Mouse (Mus musculus): Measurements from ENCODE around the gene Plekhh1. TPM values are rescaled to one million over a fixed set of nuclear protein-coding genes. Genes with fewer than 3 reads are reported as not detected.

The Plekhh1 gene
- polyA plus RNA-seq (2015; fragmentation: Nextera tagmentation; extraction: Ambion mirVana) = 3.6 and 4.4 TPM in 2 replicates

DNA sequence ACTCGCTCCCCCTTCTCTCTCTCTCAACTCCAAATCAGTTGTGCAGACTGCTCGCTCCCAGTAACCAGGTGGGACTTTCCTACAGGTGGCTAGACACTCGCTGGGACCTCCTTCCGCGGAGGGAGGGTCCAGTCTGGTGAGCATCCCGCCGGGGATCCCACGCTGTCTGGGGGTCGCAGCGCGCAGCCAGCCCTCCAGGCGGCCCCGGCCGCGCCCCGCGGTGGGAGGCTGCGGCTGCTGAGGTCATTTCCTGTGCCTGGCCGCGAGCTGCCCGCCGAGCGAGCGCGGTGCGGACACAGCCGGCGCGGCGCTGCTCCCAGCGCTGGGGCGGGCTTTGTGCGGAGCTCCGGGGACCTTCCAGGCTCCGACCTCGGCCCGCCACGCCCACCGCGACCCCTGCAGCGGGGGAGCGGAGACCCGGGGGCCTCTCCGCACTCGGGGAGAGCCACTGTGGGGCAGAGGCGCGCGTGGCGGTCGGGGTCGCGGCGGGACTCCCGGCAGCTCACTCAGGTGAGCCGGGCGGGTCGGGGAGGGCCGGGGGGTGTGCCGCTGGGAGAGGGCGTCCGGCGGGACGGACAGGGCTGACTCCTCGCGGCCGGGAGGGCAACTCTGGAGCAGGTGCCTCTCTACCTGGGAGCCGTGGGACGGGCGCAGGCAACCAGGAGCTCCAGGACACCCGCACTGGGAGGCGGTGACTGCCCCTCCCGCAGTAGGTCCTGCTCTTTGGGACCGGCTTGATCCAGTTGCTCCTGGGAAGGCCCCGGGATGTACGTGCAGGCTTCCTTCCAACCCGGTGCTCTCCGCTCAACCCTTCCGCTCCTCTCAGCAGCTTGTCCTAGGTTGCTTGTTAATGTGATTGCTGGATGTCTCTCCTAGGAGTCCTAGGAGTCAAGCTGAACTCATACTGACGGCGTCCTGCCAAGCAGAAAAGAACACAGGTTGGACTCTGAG lies at the start of gene Plekhh1:
Gene Plekhh1, plus strand, starts transcription at position 253 of the 951 bp plus-strand sequence.
- Histone ChIP-seq H3K27ac (replicated peaks) (peak within 1 kb of the TSS; percentile 65; the same call in 1 of the 2 replicates), H3K36me3 (no peaks in the 10 kb centered on the region), H3K9ac (peak within 1 kb of the TSS; percentile 87), H3K4me3 (peak within 1 kb of the TSS; percentile 82), H3K4me1 (replicated peaks) (peaks cover 14% of the 10 kb centered on the region), H3K9me3 (no peaks in the 10 kb centered on the region), H3K27me3 (no peaks in the 10 kb centered on the region), H3K4me2 (peak within 1 kb of the TSS; percentile 96)
- under 1% methylated on average over 68 of the region's 80 CpGs for WGBS
- peak; percentile 91 for ATAC-seq (ENCODE audit: low read depth)

DNA sequence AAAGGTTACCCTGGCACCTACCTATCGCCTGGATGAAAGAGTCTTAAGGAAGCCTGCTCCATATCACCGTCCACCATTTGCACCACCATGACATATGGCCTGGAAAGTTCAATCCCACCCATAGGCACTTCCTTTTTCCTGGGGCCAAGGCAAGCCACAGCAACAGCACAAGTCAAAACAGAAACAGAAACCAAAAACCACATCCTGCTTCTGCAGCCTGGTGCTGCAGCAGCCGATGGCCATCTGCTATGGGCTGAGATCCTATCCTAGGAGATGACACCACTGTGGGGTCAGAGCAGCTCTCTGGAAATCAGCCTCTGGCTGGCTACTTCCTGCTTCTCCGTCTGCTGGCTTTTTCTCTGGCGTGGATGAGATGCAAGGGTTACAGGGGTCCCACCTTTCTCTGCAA lies 48.3 kb upstream of the Plekhh1 start:
- no peak for ATAC-seq (ENCODE audit: low read depth)
- H3K4me1 ChIP-seq (replicated peaks) = peaks cover 17% of the 10 kb centered on the region
- 83% methylated on average over 5 of the region's 5 CpGs for WGBS
- no peaks in the 10 kb centered on the region for H3K9me3 ChIP-seq
- H3K27me3 ChIP-seq = no peaks in the 10 kb centered on the region
- H3K4me2 ChIP-seq = no peak overlapping the region
- no peak overlapping the region for H3K4me3 ChIP-seq
- H3K36me3 ChIP-seq = peaks cover 16% of the 10 kb centered on the region; the same call in 1 of the 2 replicates
- no peak overlapping the region for H3K27ac ChIP-seq (replicated peaks)
- H3K9ac ChIP-seq = no peak overlapping the region

DNA sequence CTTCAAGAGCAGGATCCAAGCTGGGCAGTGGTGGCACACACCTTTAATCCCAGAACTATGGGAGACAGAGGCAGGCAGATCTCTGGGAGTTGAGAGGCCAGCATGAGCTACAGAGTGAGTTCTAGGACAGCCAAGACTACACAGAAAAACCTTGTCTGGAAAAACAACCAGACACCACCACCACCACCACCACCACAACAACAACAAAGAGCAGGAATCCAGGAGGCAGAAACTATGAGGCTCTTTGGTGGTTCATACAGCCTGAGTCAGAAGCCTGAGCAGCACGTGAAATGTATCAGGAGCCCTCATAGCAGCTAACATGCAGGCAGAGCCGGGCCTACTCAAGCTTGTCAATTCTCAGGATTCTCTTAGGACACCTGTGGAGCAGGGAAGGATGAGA lies 47.8 kb upstream of the Plekhh1 start:
- Histone ChIP-seq H3K9ac (no peak overlapping the region), H3K4me3 (no peak overlapping the region), H3K36me3 (peaks cover 16% of the 10 kb centered on the region; the same call in 1 of the 2 replicates), H3K27ac (replicated peaks) (no peak overlapping the region), H3K4me1 (replicated peaks) (peaks cover 17% of the 10 kb centered on the region), H3K4me2 (no peak overlapping the region), H3K9me3 (no peaks in the 10 kb centered on the region), H3K27me3 (no peaks in the 10 kb centered on the region)
- ATAC-seq (ENCODE audit: low read depth) = no peak
- WGBS = 93% methylated on average over 2 of the region's 2 CpGs

DNA sequence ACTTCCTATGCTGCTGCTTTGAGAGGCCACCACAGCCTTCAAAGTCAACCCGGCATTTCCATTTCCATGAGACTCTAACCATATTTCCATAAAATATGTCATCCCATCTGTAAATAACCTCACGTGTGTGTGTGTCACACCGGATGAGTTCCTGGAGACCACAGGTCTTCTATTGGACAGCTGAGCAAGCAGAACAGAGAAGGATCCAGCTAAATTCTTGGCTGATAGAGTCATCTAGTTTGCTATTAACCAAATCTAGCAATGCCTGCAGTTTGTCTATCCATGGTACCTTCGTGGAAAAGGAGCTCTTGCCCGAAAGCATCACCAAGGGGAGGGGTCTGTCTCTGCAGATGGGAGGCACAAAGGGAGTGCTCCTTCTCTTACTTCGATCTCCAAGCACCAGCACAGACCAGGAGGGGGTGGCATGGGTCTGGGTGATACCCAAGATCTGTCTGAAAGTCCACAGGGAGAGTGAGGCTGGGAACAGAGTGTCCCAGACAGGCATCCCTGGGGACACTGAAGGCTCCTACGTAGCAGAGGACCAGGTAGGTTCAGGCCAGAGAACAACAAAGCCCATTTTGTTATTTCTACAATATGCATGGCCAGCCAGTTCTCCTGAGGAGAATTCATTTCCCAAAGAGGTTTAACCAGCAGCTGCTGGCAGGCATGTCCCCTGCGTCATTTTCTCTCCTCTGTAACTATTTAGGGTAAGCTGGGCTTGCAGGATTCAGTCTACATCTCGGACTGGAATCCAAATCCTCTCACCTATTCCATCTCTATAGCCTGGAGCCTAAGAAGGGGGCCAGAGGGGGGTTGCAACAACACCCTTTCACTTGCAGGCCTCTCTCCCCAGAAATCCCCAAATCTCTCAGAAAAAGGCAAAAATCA lies 46.8 kb upstream of the Plekhh1 start:
- peaks cover 17% of the 10 kb centered on the region for H3K4me1 ChIP-seq (replicated peaks)
- H3K27ac ChIP-seq (replicated peaks) = no peak overlapping the region
- H3K27me3 ChIP-seq = no peaks in the 10 kb centered on the region
- no peak for ATAC-seq (ENCODE audit: low read depth)
- H3K9me3 ChIP-seq = no peaks in the 10 kb centered on the region
- H3K4me3 ChIP-seq = no peak overlapping the region
- no peak overlapping the region for H3K4me2 ChIP-seq
- H3K9ac ChIP-seq = no peak overlapping the region
- WGBS = 73% methylated on average over 9 of the region's 9 CpGs
- peaks cover 10% of the 10 kb centered on the region; the same call in 1 of the 2 replicates for H3K36me3 ChIP-seq

DNA sequence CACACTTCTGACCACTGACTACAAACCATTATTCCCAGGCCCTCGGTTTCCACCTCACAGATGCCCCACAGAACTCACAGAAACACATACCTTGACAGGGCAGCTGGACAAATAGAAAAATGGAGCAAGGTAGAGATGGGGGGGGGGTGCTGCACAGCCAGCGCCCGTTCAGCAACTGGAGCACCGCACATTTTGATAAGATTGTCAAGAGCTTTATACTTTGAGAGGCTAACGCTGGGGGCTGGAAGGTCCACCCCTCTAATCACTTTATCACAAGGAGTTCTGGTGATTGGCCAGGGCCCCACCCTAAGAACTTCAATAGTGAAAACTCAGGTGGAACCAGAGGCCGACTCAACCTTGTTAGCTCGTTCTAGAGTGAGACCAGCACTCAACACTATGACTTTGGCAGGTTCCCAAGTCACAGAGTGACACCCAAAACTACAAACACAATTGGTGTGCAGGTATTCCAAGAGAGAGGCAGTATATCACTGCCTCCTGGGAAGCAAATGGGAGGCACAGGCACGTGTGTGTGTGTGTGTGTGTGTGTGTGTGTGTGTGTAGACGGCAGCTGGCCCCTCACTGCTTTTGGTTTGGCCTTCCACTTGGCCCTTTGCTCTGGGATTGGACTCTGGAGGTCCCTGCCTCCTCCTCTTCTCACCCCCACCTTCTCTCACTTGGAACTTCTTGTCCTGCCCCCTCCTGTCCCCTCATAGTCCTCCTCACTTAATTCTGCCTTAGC lies 45.5 kb upstream of the Plekhh1 start:
- Histone ChIP-seq H3K27me3 (no peaks in the 10 kb centered on the region), H3K4me2 (no peak overlapping the region), H3K36me3 (peaks cover 10% of the 10 kb centered on the region; the same call in 1 of the 2 replicates), H3K4me1 (replicated peaks) (peaks cover 29% of the 10 kb centered on the region), H3K27ac (replicated peaks) (peak overlapping the region; percentile 49; the same call in 1 of the 2 replicates), H3K9me3 (no peaks in the 10 kb centered on the region), H3K9ac (no peak overlapping the region), H3K4me3 (no peak overlapping the region)
- 78% methylated on average over 9 of the region's 9 CpGs for WGBS
- ATAC-seq (ENCODE audit: low read depth) = no peak

DNA sequence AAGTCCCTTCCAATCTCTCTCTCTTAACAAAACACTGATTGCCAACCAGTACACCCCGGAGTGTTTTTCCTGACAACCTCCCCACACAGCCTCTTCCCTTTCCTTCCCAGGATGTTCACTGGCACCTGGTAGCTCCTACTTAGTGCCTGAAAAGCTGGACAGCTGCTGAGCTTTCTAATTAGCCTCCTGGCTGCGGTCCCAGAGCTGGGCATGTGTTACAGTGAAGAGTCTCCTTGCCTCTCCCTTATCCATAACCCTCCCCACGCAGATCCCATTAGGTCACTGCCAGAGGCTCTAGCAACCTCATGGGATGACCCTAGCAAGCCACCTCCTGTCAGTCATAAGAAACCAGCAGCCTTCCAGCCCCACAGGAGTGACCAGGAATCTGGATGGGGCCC lies 44.9 kb upstream of the Plekhh1 start:
- ATAC-seq (ENCODE audit: low read depth) = peak; percentile 52; the same call in 1 of the 2 replicates

DNA sequence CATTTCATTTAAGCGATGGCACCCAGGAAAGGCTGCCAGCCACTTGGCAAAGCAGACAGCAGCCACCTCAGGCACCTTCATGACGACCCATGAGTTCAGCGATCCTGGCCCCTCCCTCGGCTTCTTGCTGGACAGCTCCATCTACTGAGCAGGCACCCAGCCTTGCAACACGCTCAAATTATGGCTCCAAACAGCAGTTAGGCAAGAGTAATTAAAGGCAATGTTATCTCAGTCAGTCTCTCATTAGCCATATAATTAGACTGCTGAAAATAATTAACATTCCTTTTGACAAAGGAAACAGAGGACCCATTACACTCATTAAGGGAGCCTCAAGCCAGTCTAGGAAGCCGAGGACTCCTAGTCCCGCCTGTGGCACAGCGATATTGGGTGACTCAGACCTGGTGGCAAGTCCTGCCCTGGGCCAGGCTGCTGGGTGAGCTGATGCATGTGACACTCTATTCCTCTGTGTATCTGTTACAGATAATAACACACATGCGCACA lies 41.3 kb upstream of the Plekhh1 start:
- peak overlapping the region; percentile 67 for H3K27ac ChIP-seq (replicated peaks)

More for the DNA sequence above, 44.9 kb upstream of the Plekhh1 start:
- H3K4me3 ChIP-seq = no peak overlapping the region
- peaks cover 30% of the 10 kb centered on the region for H3K4me1 ChIP-seq (replicated peaks)
- H3K4me2 ChIP-seq = no peak overlapping the region
- H3K27ac ChIP-seq (replicated peaks) = peak overlapping the region; percentile 49; the same call in 1 of the 2 replicates
- H3K36me3 ChIP-seq = peaks cover 10% of the 10 kb centered on the region; the same call in 1 of the 2 replicates
- WGBS = 52% methylated on average over 3 of the region's 3 CpGs
- H3K9me3 ChIP-seq = no peaks in the 10 kb centered on the region
- no peaks in the 10 kb centered on the region for H3K27me3 ChIP-seq
- H3K9ac ChIP-seq = no peak overlapping the region

DNA sequence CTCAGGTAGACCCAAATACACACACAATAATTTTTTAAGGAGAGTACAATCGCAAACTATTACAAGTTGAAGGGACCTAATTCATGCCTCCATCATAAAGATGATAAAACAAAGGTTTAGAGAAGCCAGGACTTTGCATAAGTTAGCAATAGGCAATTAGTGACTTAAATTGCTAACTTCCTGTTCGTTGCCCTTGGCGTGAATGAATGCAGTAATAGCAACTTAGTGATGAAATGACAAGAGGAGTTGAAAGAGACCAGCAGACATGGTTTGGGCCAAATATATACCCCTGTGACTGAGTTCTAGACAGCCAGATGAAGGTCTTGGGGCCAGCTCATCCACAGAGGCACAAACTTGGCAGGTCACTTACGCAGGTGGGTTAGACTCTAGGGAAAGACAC lies 32.7 kb upstream of the Plekhh1 start:
- 71% methylated on average over 4 of the region's 4 CpGs for WGBS
- no peaks in the 10 kb centered on the region for H3K36me3 ChIP-seq

More for the DNA sequence above, 41.3 kb upstream of the Plekhh1 start:
- peak; percentile 85 for ATAC-seq (ENCODE audit: low read depth)
- Histone ChIP-seq H3K9ac (no peak overlapping the region), H3K9me3 (no peaks in the 10 kb centered on the region), H3K4me3 (no peak overlapping the region), H3K27me3 (no peaks in the 10 kb centered on the region), H3K4me1 (replicated peaks) (peaks cover 30% of the 10 kb centered on the region), H3K4me2 (no peak overlapping the region), H3K36me3 (no peaks in the 10 kb centered on the region)
- 30% methylated on average over 9 of the region's 9 CpGs for WGBS

DNA sequence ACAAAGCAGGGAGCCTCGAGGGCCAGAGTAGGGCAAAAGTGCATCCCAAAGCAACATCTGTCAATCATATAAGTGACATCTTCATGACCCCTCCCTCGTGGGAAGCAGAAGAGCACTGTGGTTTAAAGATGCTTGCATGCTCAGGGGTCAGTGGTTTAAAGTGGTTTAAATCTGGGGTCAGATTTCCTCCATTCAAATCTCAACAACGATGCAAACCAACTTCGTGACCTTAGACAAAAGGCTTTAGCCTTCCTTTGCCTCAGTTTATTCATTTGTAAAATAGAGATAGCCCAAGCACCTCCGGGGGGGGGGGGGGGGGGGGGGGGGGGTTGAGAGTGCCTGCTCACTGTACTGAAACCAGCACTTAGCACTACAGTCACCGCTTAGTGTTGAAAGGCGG lies 32.3 kb upstream of the Plekhh1 start:
- Histone ChIP-seq H3K36me3 (no peaks in the 10 kb centered on the region), H3K4me1 (replicated peaks) (no peaks in the 10 kb centered on the region), H3K27ac (replicated peaks) (no peak overlapping the region), H3K4me2 (no peak overlapping the region), H3K27me3 (no peaks in the 10 kb centered on the region), H3K9ac (no peak overlapping the region), H3K9me3 (no peaks in the 10 kb centered on the region), H3K4me3 (no peak overlapping the region)
- no peak for ATAC-seq (ENCODE audit: low read depth)
- WGBS = 13% methylated on average over 7 of the region's 7 CpGs

More for the DNA sequence above, 32.7 kb upstream of the Plekhh1 start:
- Histone ChIP-seq H3K4me2 (no peak overlapping the region), H3K9ac (no peak overlapping the region), H3K4me3 (no peak overlapping the region), H3K4me1 (replicated peaks) (no peaks in the 10 kb centered on the region), H3K9me3 (no peaks in the 10 kb centered on the region), H3K27ac (replicated peaks) (no peak overlapping the region), H3K27me3 (no peaks in the 10 kb centered on the region)
- no peak for ATAC-seq (ENCODE audit: low read depth)

DNA sequence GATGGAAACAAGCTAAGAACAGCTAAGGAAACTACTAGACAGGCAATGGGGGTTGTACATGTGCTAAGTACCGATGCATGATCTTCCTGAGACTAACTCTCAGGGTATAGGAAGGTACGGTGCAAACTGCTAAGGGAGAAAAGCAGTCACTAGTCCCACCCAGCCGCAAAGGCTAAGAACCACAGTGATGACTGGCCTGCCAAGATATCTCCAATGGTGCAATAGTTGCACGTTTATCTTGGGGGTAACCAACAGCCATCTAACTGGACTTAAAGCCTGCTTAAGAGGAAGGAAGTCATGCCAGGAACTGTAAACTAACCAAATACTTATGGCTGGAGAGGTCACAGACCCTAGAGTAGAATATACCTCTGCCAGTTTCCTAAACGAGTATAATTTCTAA lies 26.6 kb upstream of the Plekhh1 start:
- Histone ChIP-seq H3K4me1 (replicated peaks) (peaks cover 19% of the 10 kb centered on the region), H3K4me2 (no peak overlapping the region), H3K27ac (replicated peaks) (no peak overlapping the region), H3K27me3 (no peaks in the 10 kb centered on the region), H3K9me3 (no peaks in the 10 kb centered on the region), H3K4me3 (no peak overlapping the region), H3K9ac (no peak overlapping the region), H3K36me3 (no peaks in the 10 kb centered on the region)
- 95% methylated on average over 5 of the region's 5 CpGs for WGBS
- no peak for ATAC-seq (ENCODE audit: low read depth)

DNA sequence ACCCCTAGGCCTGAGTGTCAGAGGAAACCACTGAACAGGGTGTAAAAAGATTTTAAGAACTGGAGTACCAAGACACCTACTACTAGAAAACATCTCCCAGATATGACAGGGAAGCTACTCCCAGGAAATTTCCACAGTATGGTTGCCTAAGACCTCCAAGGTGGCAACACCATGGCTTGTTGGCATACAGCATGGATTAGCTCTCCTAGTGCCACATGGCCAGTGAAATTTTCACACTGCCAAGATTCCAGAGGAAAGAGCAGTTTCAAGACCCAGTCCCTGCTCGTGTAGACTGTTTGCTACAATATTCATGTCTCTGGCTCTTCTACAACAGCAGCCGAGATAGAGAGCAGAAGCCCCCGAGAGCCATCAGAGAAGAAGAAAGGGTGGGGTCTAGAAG lies 26.0 kb upstream of the Plekhh1 start:
- no peak overlapping the region for H3K9ac ChIP-seq
- 97% methylated on average over 3 of the region's 3 CpGs for WGBS
- H3K4me3 ChIP-seq = no peak overlapping the region
- H3K27ac ChIP-seq (replicated peaks) = no peak overlapping the region
- no peaks in the 10 kb centered on the region for H3K27me3 ChIP-seq
- no peak for ATAC-seq (ENCODE audit: low read depth)
- H3K36me3 ChIP-seq = no peaks in the 10 kb centered on the region
- no peak overlapping the region for H3K4me2 ChIP-seq
- no peaks in the 10 kb centered on the region for H3K9me3 ChIP-seq
- H3K4me1 ChIP-seq (replicated peaks) = peaks cover 25% of the 10 kb centered on the region
